Mouse (Mus musculus): ENCODE results near the gene Gm17387.

The Gm17387 gene

DNA sequence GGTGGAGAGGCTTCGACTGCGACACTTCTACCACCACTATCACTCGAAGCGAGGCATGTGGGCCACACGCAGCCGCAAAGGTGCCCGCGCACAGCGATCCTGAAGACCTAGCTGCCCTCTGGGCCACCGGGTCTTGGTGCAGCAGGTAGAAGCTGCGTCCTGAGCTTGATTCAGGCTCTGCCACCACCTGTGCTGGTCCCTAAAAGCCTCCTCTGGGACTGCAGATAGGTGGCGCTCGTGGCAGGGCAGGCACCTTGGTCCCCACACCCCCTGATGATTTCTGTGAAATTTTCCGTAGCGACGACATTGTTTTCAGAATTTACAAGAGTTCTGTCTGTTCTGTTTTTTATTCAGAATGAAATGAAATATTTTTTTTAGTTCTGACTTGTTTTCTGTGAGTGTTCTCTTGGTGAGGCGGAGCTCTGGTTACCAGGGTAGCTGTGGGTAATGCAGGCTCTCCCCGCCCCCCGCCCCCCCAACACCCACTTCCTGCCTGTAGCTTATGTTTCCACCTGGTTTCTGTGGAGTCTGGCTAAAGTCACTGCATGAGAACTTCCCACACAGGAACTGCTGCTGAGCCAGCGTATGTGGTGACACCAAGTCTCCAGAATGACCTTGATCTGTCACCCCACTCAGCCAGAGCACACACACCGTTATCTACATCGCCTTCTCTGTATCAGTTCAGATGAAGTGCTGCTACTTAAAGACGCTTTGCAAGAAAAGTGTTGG lies 43.2 kb downstream of the Gm17387 start:
- DNase-seq (ENCODE audit: extremely low read depth, low read depth, low spot score) = no peak

DNA sequence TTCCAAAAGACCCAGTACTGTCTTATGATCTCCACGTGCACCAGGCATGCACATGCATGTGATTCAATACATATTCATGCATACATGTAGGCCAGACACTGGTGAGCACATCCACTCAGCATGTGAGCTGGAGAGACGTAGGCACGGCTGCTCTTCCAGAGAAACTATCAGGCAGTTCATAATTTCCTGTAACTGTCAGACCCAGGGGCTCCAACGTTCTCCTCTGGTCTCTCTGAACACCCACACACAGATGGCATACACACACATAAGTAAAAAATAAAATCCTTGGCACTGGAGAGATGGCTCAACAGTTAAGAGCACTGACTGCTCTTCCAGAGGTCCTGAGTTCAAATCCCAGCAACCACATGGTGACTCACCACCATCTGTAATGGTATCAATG lies 44.9 kb downstream of the Gm17387 start:
- no peak for DNase-seq (ENCODE audit: extremely low read depth, low read depth, low spot score)

DNA sequence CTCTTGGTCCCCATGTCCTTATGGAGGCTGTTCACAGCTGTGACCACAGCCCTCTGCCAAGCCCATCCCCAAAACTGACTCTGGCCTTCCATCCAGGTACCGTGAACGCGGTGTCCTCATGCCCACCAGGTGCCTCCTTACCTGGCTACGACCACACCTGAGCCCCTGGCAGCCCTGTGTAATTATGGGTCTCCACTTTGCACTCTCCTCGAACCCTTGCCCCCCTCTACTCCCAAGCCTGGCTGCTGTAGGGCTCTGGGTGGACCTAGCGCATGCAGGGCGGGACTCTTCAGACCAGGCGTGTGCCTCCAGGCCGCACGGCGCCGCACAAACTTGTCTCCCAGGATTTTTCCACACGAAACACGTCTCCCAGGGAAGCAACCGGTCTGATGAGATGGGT lies 48.9 kb downstream of the Gm17387 start, which contains the start of gene Pkp3:
Pkp3 (plus strand) TSS at position 378 of the 400 bp plus-strand sequence.
- DNase-seq (ENCODE audit: extremely low read depth, low read depth, low spot score) = no peak

DNA sequence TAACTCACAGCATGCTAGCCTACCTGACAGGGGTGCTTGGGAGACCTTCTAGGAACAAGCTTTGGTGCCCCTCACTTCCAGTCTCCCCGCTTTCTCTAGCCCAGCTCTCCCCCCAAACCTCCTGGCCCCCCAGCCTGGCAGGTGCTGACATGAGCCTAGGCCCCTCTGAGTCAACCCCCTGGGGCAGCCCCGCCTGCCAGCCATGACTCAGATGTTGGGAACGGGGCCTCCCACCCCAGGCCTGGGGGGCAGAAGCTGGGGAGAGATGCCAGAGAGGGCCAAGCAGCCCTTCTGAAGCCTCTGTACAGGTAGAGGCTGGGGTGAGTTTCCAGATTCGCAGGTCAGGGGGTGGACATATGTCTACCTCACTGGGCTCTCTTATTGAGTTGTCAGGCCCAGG lies 49.9 kb downstream of the Gm17387 start:
- DNase-seq (ENCODE audit: extremely low read depth, low read depth, low spot score) = no peak
